ENCODE assay signal across 16 mouse cellular contexts in genomic region chr4:30500067-30500670, GRCm38 (mm10).
DNase-seq lines count a peak whose midpoint lies in the region; ATAC-seq lines count a peak whose summit lies in the region.
"Had no signal": no experiment of that assay in that cellular context is flagged by ENCODE, and none has a peak within 500 bp of the region (broad histone marks: within the 10 kb centered on the region; RNA-seq: fewer than 3 reads in every experiment).

No protein-coding gene starts in this region.

- no peak overlapping the region for H3K4me2 ChIP-seq in forebrain, embryonic 14.5 days (ENCODE audit: low read length)
- no peak overlapping the region for H3K4me2 ChIP-seq in forebrain, embryonic 15.5 days (replicated peaks)
- no peak overlapping the region for H3K4me2 ChIP-seq in embryonic facial prominence, embryonic 11.5 days (ENCODE audit: low read depth, low read length)
- H3K4me2 ChIP-seq: heart, embryonic 15.5 days had no signal

- no peak overlapping the region for H3K4me3 ChIP-seq in forebrain, embryonic 14.5 days (ENCODE audit: low read depth, low read length)
- no peak overlapping the region for H3K4me3 ChIP-seq in forebrain, embryonic 15.5 days
- no peak overlapping the region for H3K4me3 ChIP-seq in embryonic facial prominence, embryonic 11.5 days (ENCODE audit: low read depth, low read length)
- H3K4me3 ChIP-seq: erythroblast, embryonic 14.5 days; heart, embryonic 15.5 days had no signal

- peak; percentile 29; the same call in 1 of the 2 replicates for ATAC-seq in forebrain, embryonic 14.5 days
- ATAC-seq in forebrain, embryonic 15.5 days (replicated peaks), result no peak
- ATAC-seq in embryonic facial prominence, embryonic 11.5 days (replicated peaks; ENCODE audit: insufficient number of reproducible peaks, low FRiP score, low TSS enrichment, low read depth), result peak; percentile 39; the same call in 1 of the 2 replicates
- ATAC-seq: activated CD4-positive, CD25-positive, alpha-beta regulatory T cell, adult 4 months; intestine, postnatal 0 days had no signal

- WGBS in forebrain, embryonic 14.5 days, result 16% methylated on average over 1 of the region's 1 CpGs
- WGBS in forebrain, embryonic 15.5 days, result 16% methylated on average over 1 of the region's 1 CpGs
- whole genome bisulfite sequencing in embryonic facial prominence, embryonic 11.5 days, result 43% methylated on average over 1 of the region's 1 CpGs

- no peak overlapping the region for H3K27ac ChIP-seq in forebrain, embryonic 14.5 days (ENCODE audit: low read depth, low read length)
- H3K27ac ChIP-seq in forebrain, embryonic 15.5 days (replicated peaks), result no peak overlapping the region
- no peak overlapping the region for H3K27ac ChIP-seq in embryonic facial prominence, embryonic 11.5 days (replicated peaks; ENCODE audit: low read depth, low read length)
- H3K27ac ChIP-seq: heart, embryonic 15.5 days; liver, embryonic 14.5 days; macrophage had no signal

- no peaks in the 10 kb centered on the region for H3K36me3 ChIP-seq in forebrain, embryonic 14.5 days (ENCODE audit: control insufficient read depth, insufficient read depth, low read length)
- H3K36me3 ChIP-seq in forebrain, embryonic 15.5 days, result no peaks in the 10 kb centered on the region
- no peaks in the 10 kb centered on the region for H3K36me3 ChIP-seq in embryonic facial prominence, embryonic 11.5 days (replicated peaks; ENCODE audit: control insufficient read depth, insufficient read depth, low read depth, low read length)
- H3K36me3 ChIP-seq: heart, embryonic 15.5 days had no signal

- peak; percentile 5 for DNase-seq in forebrain, embryonic 14.5 days (ENCODE audit: low spot score)
- DNase-seq in Muller cell, postnatal 12 days (ENCODE audit: inconsistent ontology term), result peak; percentile 85
- DNase-seq in embryonic facial prominence, embryonic 11.5 days (ENCODE audit: low spot score), result no peak
- peak; percentile 3 for DNase-seq in kidney, postnatal 14 days
- DNase-seq in gastrocnemius, postnatal 4 days (ENCODE audit: low spot score in 2 of 2), result no peak
- no peak for DNase-seq in B cell, adult 2 months
- no peak for DNase-seq in left cerebral cortex, postnatal 25 days (ENCODE audit: low spot score in 2 of 2)
- DNase-seq: cerebellum, postnatal 25 days; thymus, postnatal 14 days had no signal

- no peaks in the 10 kb centered on the region for H3K4me1 ChIP-seq in forebrain, embryonic 14.5 days (ENCODE audit: control insufficient read depth, insufficient read depth, low read length)
- no peaks in the 10 kb centered on the region for H3K4me1 ChIP-seq in forebrain, embryonic 15.5 days
- no peaks in the 10 kb centered on the region for H3K4me1 ChIP-seq in embryonic facial prominence, embryonic 11.5 days (ENCODE audit: control insufficient read depth, insufficient read depth, low read length)
- H3K4me1 ChIP-seq: heart, embryonic 15.5 days had no signal

- H3K9me3 ChIP-seq in forebrain, embryonic 14.5 days (replicated peaks; ENCODE audit: control insufficient read depth, low read length), result no peaks in the 10 kb centered on the region
- no peaks in the 10 kb centered on the region for H3K9me3 ChIP-seq in forebrain, embryonic 15.5 days
- H3K9me3 ChIP-seq in embryonic facial prominence, embryonic 11.5 days (replicated peaks; ENCODE audit: control insufficient read depth, low read length), result no peaks in the 10 kb centered on the region
- H3K9me3 ChIP-seq: heart, embryonic 15.5 days had no signal

- no peak overlapping the region for H3K9ac ChIP-seq in forebrain, embryonic 14.5 days (ENCODE audit: low read length)
- H3K9ac ChIP-seq in forebrain, embryonic 15.5 days (replicated peaks), result no peak overlapping the region
- no peak overlapping the region for H3K9ac ChIP-seq in embryonic facial prominence, embryonic 11.5 days (replicated peaks; ENCODE audit: low read length)
- H3K9ac ChIP-seq: heart, embryonic 15.5 days; liver, embryonic 14.5 days had no signal

- H3K27me3 ChIP-seq in forebrain, embryonic 14.5 days (replicated peaks; ENCODE audit: control insufficient read depth, insufficient read depth, low read length), result no peaks in the 10 kb centered on the region
- H3K27me3 ChIP-seq in forebrain, embryonic 15.5 days, result no peaks in the 10 kb centered on the region
- H3K27me3 ChIP-seq in embryonic facial prominence, embryonic 11.5 days (ENCODE audit: control insufficient read depth, insufficient read depth, low read length), result no peaks in the 10 kb centered on the region
- H3K27me3 ChIP-seq: heart, embryonic 15.5 days had no signal

- intact Hi-C loops in left cerebral cortex, postnatal 25 days (cut with DNase I), result no loop called here

Comparison
In these comparisons a context has a peak if more than half of its experiments do, and no peak if none do; other contexts are left out.
1. DNase-seq: peak in forebrain, embryonic 14.5 days (single experiment), Muller cell, postnatal 12 days (single experiment) and kidney, postnatal 14 days (single experiment); none in embryonic facial prominence, embryonic 11.5 days (single experiment), gastrocnemius, postnatal 4 days (0 of 2), B cell, adult 2 months (0 of 2) and left cerebral cortex, postnatal 25 days (0 of 2).